Mouse (Mus musculus): Measurements from ENCODE around the gene Mvb12a. TPM values are rescaled to one million over a fixed set of nuclear protein-coding genes. Genes with fewer than 3 reads are reported as not detected.

Mvb12a gene
- polyA plus RNA-seq, 1 experiment from 2014 or later = 61.7 TPM

DNA sequence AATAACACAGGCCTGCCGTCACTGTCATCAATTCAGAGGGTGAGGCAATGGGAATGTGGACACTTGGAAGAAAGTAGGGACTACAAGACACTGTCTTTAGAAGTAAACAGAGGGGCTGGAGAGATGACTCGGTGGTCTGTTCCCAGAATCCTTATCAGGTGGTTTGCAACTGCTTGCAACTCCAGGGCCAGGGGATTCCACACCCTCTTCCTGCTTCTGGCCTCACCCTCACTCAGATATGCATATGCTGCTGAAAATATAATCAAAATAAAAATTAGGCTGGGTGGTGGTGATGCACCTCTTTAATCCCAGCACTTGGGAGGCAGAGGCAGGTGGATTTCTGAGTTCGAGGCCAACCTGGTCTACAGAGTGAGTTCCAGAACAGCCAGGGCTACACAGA, 17.3 kb downstream of the Mvb12a start:
- DNase-seq = no peak
- ATAC-seq = no peak
- no peaks in the 10 kb centered on the region for H3K36me3 ChIP-seq (replicated peaks; ENCODE audit: insufficient read depth, low read length)
- no peak overlapping the region for H3K27ac ChIP-seq (ENCODE audit: low read depth)
- no peak for TF ChIP-seq EP300 (IDR thresholded peaks at IDR 0.05; ENCODE audit: low read depth)
- no peak for TF ChIP-seq CTCF (IDR thresholded peaks at IDR 0.05; ENCODE audit: low read depth)
- peaks cover 16% of the 10 kb centered on the region for H3K4me1 ChIP-seq (ENCODE audit: insufficient read depth)
- no peak overlapping the region for H3K4me3 ChIP-seq (ENCODE audit: low read depth, low read length)
- H3K4me2 ChIP-seq (ENCODE audit: low read depth, low read length) = no peak overlapping the region
- no peak overlapping the region for H3K9ac ChIP-seq (replicated peaks)
- H3K27me3 ChIP-seq (ENCODE audit: insufficient read depth, low read length) = peaks cover 32% of the 10 kb centered on the region
- H3K9me3 ChIP-seq (ENCODE audit: low read length) = peaks cover 3% of the 10 kb centered on the region; the same call in 1 of the 2 replicates
- 62% methylated on average over 3 of the region's 3 CpGs for WGBS (ENCODE audit: insufficient replicate concordance)

DNA sequence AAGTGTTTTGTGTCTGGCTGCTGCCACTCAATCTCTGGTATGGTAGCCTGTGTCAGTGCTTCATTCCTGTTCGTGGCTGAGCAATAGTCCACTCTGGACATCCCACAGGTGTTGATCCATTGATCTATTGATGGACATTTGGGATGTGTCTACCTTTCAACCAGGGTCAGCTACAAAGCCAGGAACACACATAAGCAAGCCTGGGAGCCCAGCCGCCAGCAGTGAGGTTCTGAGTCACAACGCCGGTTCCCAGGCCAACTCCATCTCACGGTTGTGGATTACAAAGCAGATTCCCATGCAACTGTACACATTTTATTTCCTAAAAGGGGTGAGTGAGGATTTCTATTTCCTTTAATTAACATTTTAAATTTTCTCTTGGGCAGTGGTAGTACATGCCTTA, 18.0 kb downstream of the Mvb12a start:
- H3K4me2 ChIP-seq (ENCODE audit: low read depth, low read length) = no peak overlapping the region
- 88% methylated on average over 5 of the region's 5 CpGs for WGBS (ENCODE audit: insufficient replicate concordance)
- H3K4me3 ChIP-seq (ENCODE audit: low read depth, low read length) = no peak overlapping the region
- no peak overlapping the region for H3K27ac ChIP-seq (ENCODE audit: low read depth)
- peaks cover 16% of the 10 kb centered on the region for H3K4me1 ChIP-seq (ENCODE audit: insufficient read depth)
- H3K36me3 ChIP-seq (replicated peaks; ENCODE audit: insufficient read depth, low read length) = no peaks in the 10 kb centered on the region
- TF ChIP-seq CTCF (IDR thresholded peaks at IDR 0.05; ENCODE audit: low read depth) = no peak
- no peak for TF ChIP-seq EP300 (IDR thresholded peaks at IDR 0.05; ENCODE audit: low read depth)
- no peak for DNase-seq
- H3K27me3 ChIP-seq (ENCODE audit: insufficient read depth, low read length) = peaks cover 32% of the 10 kb centered on the region
- ATAC-seq = no peak
- H3K9me3 ChIP-seq (ENCODE audit: low read length) = peaks cover 3% of the 10 kb centered on the region; the same call in 1 of the 2 replicates
- no peak overlapping the region for H3K9ac ChIP-seq (replicated peaks)

DNA sequence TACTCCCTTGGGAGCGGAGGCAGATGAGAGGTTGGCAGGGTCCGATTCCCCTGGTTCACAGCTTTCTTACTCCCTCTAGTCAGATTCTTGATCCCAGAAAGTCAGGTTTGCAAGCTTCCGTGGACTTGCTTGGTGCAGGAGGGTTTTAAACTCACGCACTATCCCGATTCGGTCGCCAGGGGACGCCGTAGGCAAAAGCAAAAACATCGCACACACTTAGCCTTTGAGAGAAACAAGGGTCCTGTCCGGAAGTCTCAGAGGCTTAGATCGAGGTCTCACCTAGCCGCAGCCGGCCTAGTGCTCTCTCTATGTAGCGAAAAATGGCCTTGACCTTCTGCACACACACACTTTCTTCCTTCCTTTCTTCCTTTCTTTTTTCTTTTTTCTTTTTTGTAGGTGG, 18.7 kb downstream of the Mvb12a start:
- ATAC-seq (peak; percentile 38; the same call in 1 of the 2 replicates), DNase-seq (peak; percentile 84)
- Histone ChIP-seq H3K27me3 (ENCODE audit: insufficient read depth, low read length) (peaks cover 32% of the 10 kb centered on the region), H3K36me3 (replicated peaks; ENCODE audit: insufficient read depth, low read length) (no peaks in the 10 kb centered on the region), H3K4me1 (ENCODE audit: insufficient read depth) (peaks cover 16% of the 10 kb centered on the region), H3K9ac (replicated peaks) (no peak overlapping the region), H3K4me2 (ENCODE audit: low read depth, low read length) (no peak overlapping the region), H3K9me3 (ENCODE audit: low read length) (peaks cover 3% of the 10 kb centered on the region; the same call in 1 of the 2 replicates), H3K27ac (ENCODE audit: low read depth) (no peak overlapping the region), H3K4me3 (ENCODE audit: low read depth, low read length) (no peak overlapping the region)
- WGBS (ENCODE audit: insufficient replicate concordance) = 2% methylated on average over 15 of the region's 15 CpGs
- no peak for TF ChIP-seq EP300 (IDR thresholded peaks at IDR 0.05; ENCODE audit: low read depth)
- peak; percentile 95 for TF ChIP-seq CTCF (IDR thresholded peaks at IDR 0.05; ENCODE audit: low read depth)

DNA sequence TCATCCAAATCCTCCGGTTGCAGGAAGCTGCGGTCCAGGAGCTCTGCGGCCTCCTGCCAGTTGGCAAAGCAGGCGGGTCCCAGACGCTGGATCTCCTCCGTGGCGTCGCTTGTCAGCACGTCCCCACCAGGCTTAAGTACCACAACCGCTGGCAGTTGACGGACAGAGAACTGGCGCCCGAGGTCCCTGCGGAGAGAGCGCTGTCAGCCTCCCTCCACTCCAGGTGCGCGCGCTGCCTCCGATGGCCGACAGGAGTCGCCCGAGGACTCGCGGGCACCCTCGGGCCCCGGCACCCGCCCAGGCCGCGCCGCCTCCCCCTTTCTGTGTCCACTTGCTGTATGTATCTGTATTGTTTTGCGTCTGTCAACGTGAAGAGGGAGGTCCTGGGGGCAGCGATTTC, 20.0 kb downstream of the Mvb12a start:
- Histone ChIP-seq H3K9ac (replicated peaks) (no peak overlapping the region), H3K4me3 (ENCODE audit: low read depth, low read length) (0 out of 2 replicates have a peak overlapping the region, but pooled peaks have one; percentile 12), H3K36me3 (replicated peaks; ENCODE audit: insufficient read depth, low read length) (no peaks in the 10 kb centered on the region), H3K4me2 (ENCODE audit: low read depth, low read length) (peak overlapping the region; percentile 59), H3K27ac (ENCODE audit: low read depth) (no peak overlapping the region), H3K4me1 (ENCODE audit: insufficient read depth) (peaks cover 16% of the 10 kb centered on the region), H3K27me3 (ENCODE audit: insufficient read depth, low read length) (peaks cover 28% of the 10 kb centered on the region), H3K9me3 (ENCODE audit: low read length) (peaks cover 3% of the 10 kb centered on the region; the same call in 1 of the 2 replicates)
- TF ChIP-seq CTCF (IDR thresholded peaks at IDR 0.05; ENCODE audit: low read depth) (peak; percentile 93), EP300 (IDR thresholded peaks at IDR 0.05; ENCODE audit: low read depth) (no peak)
- ATAC-seq (peak; percentile 63), DNase-seq (peak; percentile 86)
- under 1% methylated on average over 33 of the region's 33 CpGs for WGBS (ENCODE audit: insufficient replicate concordance)

DNA sequence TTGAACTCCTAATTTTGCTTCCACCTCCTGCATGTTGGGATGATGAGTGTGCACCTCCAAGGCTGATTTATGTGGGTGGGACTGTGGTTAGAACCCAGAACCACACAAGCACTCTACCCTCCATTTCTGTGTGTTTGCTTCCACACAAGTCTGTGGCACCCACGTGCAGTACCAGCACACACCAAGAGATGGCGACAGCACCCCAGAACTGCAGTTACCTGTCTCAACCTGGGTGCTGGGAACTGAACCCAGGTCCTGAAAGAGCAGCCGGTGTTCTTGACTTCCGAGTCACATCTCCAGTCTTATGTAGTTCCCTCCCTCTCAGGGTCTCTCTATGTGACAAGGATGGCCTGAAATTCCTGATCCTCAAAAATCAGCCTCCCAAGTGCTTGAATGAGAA, 21.3 kb downstream of the Mvb12a start:
- TF ChIP-seq CTCF (IDR thresholded peaks at IDR 0.05; ENCODE audit: low read depth) (peak; percentile 38), EP300 (IDR thresholded peaks at IDR 0.05; ENCODE audit: low read depth) (no peak)
- no peak overlapping the region for H3K9ac ChIP-seq (replicated peaks)
- H3K4me2 ChIP-seq (ENCODE audit: low read depth, low read length) = no peak overlapping the region
- no peak overlapping the region for H3K27ac ChIP-seq (ENCODE audit: low read depth)
- WGBS (ENCODE audit: insufficient replicate concordance) = 77% methylated on average over 4 of the region's 4 CpGs
- ATAC-seq (no peak), DNase-seq (no peak)
- peaks cover 19% of the 10 kb centered on the region; the same call in 1 of the 2 replicates for H3K27me3 ChIP-seq (ENCODE audit: insufficient read depth, low read length)
- H3K9me3 ChIP-seq (ENCODE audit: low read length) = peaks cover 3% of the 10 kb centered on the region; the same call in 1 of the 2 replicates
- no peak overlapping the region for H3K4me3 ChIP-seq (ENCODE audit: low read depth, low read length)
- no peaks in the 10 kb centered on the region for H3K36me3 ChIP-seq (replicated peaks; ENCODE audit: insufficient read depth, low read length)
- H3K4me1 ChIP-seq (ENCODE audit: insufficient read depth) = peaks cover 14% of the 10 kb centered on the region

DNA sequence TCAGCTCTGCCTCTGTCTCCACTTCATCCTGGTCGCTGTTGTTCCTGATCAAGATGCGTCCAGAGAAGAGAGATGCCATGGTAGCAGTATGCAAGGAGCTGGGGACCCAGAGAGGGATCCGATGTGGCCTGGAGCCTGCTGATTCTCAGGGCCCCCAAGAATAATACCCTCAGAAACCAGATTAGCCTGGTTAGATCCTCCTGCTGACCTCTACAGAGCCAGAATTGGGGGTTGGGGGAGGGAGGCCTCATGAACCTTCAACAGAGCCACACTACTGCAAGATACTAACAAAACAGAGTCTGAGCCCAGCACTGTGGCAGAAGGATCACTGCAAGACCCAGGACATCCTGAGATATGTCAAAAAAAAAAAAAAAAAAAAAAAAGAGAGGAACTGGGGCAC, 23.8 kb downstream of the Mvb12a start, which contains the start of gene Nxnl1:
Nxnl1 (minus strand) TSS at position 101 of the 400 bp plus-strand sequence.
- Histone ChIP-seq H3K4me1 (ENCODE audit: insufficient read depth) (peaks cover 34% of the 10 kb centered on the region), H3K27ac (ENCODE audit: low read depth) (no peak within 1 kb of the TSS), H3K4me3 (ENCODE audit: low read depth, low read length) (no peak within 1 kb of the TSS), H3K9ac (replicated peaks) (no peak within 1 kb of the TSS), H3K9me3 (ENCODE audit: low read length) (peaks cover 3% of the 10 kb centered on the region; the same call in 1 of the 2 replicates), H3K27me3 (ENCODE audit: insufficient read depth, low read length) (peaks cover 16% of the 10 kb centered on the region; the same call in 1 of the 2 replicates), H3K4me2 (ENCODE audit: low read depth, low read length) (no peak within 1 kb of the TSS), H3K36me3 (replicated peaks; ENCODE audit: insufficient read depth, low read length) (no peaks in the 10 kb centered on the region)
- no peak for ATAC-seq
- TF ChIP-seq EP300 (IDR thresholded peaks at IDR 0.05; ENCODE audit: low read depth) (no peak), CTCF (IDR thresholded peaks at IDR 0.05; ENCODE audit: low read depth) (no peak)
- WGBS (ENCODE audit: insufficient replicate concordance) = 74% methylated on average over 3 of the region's 3 CpGs
- DNase-seq = no peak

Measured in liver, postnatal 0 days (tissue).